Mouse (Mus musculus) ES-Bruce4 (cell line): ENCODE data around the gene Siah1b. TPM values are rescaled to one million over a fixed set of nuclear protein-coding genes. Genes with fewer than 3 reads are reported as not detected.
A peak's percentile ranks its signal among the peaks of the same experiment; 100 is the strongest.

Source experiments
- H3K27ac ChIP-seq: 2 replicates; pipeline ENCODE4 v1.5.1; 2012; ENCODE audit warnings: low read length, inconsistent platforms; ENCODE audit not compliant: insufficient read depth
- H3K27me3 ChIP-seq: 2 replicates; pipeline ENCODE4 v1.6.1; 2012; ENCODE audit warnings: mild to moderate bottlenecking, low read length, inconsistent platforms; ENCODE audit not compliant: control insufficient read depth, poor library complexity, insufficient read depth, severe bottlenecking
- H3K36me3 ChIP-seq: 2 replicates; pipeline ENCODE4 v1.6.1; 2012; ENCODE audit warnings: inconsistent platforms, mild to moderate bottlenecking, low read length, moderate library complexity; ENCODE audit not compliant: control insufficient read depth, poor library complexity, insufficient read depth, severe bottlenecking
- H3K4me1 ChIP-seq: one replicate; pipeline ENCODE4 v1.8.1; 2011; ENCODE audit warnings: low read length; ENCODE audit not compliant: control insufficient read depth, insufficient read depth
- H3K4me3 ChIP-seq: 2 replicates; pipeline ENCODE4 v1.5.1; 2011; ENCODE audit warnings: low read depth, mild to moderate bottlenecking, low read length
- H3K9ac ChIP-seq: 2 replicates; pipeline ENCODE4 v1.6.1; 2012; ENCODE audit warnings: low read depth, mild to moderate bottlenecking, inconsistent platforms; ENCODE audit not compliant: poor library complexity, severe bottlenecking
- H3K9me3 ChIP-seq: replicated peaks from 2 replicates; pipeline ENCODE4 v1.6.1; 2012; ENCODE audit warnings: mild to moderate bottlenecking, low read length, inconsistent platforms; ENCODE audit not compliant: control insufficient read depth, poor library complexity, insufficient read depth, severe bottlenecking
- CTCF ChIP-seq: IDR thresholded peaks from one replicate; pipeline ENCODE4 v1.8.1; 2011; ENCODE audit warnings: low read depth, low read length
- EP300 ChIP-seq: IDR thresholded peaks from 2 replicates; pipeline ENCODE4 v1.6.1; 2011; ENCODE audit warnings: low read depth, low read length; ENCODE audit not compliant: insufficient read depth
- POLR2A ChIP-seq: IDR thresholded peaks from one replicate; pipeline ENCODE4 v1.8.1; 2011; ENCODE audit warnings: low read length; ENCODE audit not compliant: insufficient read depth
- polyA plus RNA-seq: library from polyadenylated mRNA; stranded (reverse); fragments of >200 nt; gene quantifications from 2 replicates; pipeline ENCODE4 v1.2.4, GENCODE M21; 2011; ENCODE audit warnings: low read depth; ENCODE audit not compliant: missing spikeins, insufficient read depth, insufficient read length

The Siah1b gene
- polyA plus RNA-seq: 26.2 and 26.4 TPM in 2 replicates

GRCm38 (mm10) chrX:164076040-164076775 lies at the start of gene Siah1b:
Siah1b (minus strand) TSS chrX:164076493.
- no peaks in the 10 kb centered on the region for H3K27me3 ChIP-seq
- TF ChIP-seq EP300: no peak
- no peak for TF ChIP-seq CTCF
- no peak for TF ChIP-seq POLR2A
- peak within 1 kb of the TSS; percentile 79 for H3K9ac ChIP-seq
- peak within 1 kb of the TSS; percentile 74 for H3K27ac ChIP-seq
- no peaks in the 10 kb centered on the region for H3K4me1 ChIP-seq
- peaks cover 19% of the 10 kb centered on the region for H3K36me3 ChIP-seq
- H3K9me3 ChIP-seq: no peaks in the 10 kb centered on the region
- peak within 1 kb of the TSS; percentile 95 for H3K4me3 ChIP-seq

GRCm38 (mm10) chrX:164123942-164124341 lies 47.6 kb upstream of the Siah1b start:
- H3K27me3 ChIP-seq: no peaks in the 10 kb centered on the region

GRCm38 (mm10) chrX:164113744-164114143 lies 37.5 kb upstream of the Siah1b start:
- no peaks in the 10 kb centered on the region for H3K9me3 ChIP-seq
- H3K4me1 ChIP-seq: no peaks in the 10 kb centered on the region
- H3K4me3 ChIP-seq: no peak overlapping the region
- no peak overlapping the region for H3K9ac ChIP-seq
- H3K27ac ChIP-seq: no peak overlapping the region
- TF ChIP-seq EP300 (no peak), POLR2A (no peak)
- no peaks in the 10 kb centered on the region for H3K36me3 ChIP-seq
- H3K27me3 ChIP-seq: no peaks in the 10 kb centered on the region

More at GRCm38 (mm10) chrX:164123942-164124341, 47.6 kb upstream of the Siah1b start:
- no peaks in the 10 kb centered on the region for H3K4me1 ChIP-seq
- H3K9me3 ChIP-seq: no peaks in the 10 kb centered on the region
- no peak overlapping the region for H3K9ac ChIP-seq
- no peaks in the 10 kb centered on the region for H3K36me3 ChIP-seq
- H3K27ac ChIP-seq: no peak overlapping the region
- H3K4me3 ChIP-seq: no peak overlapping the region
- no peak for TF ChIP-seq POLR2A
- TF ChIP-seq EP300: no peak
- no peak for TF ChIP-seq CTCF

GRCm38 (mm10) chrX:164111146-164111545 lies 34.9 kb upstream of the Siah1b start:
- H3K36me3 ChIP-seq: no peaks in the 10 kb centered on the region
- H3K4me3 ChIP-seq: no peak overlapping the region
- H3K27me3 ChIP-seq: no peaks in the 10 kb centered on the region
- H3K9ac ChIP-seq: no peak overlapping the region
- H3K4me1 ChIP-seq: no peaks in the 10 kb centered on the region
- no peak overlapping the region for H3K27ac ChIP-seq
- TF ChIP-seq POLR2A (no peak), CTCF (no peak), EP300 (no peak)
- no peaks in the 10 kb centered on the region for H3K9me3 ChIP-seq

- TF ChIP-seq EP300: no peak
- TF ChIP-seq CTCF: no peak
- no peak for TF ChIP-seq POLR2A
Observed at GRCm38 (mm10) chrX:164102656-164103055, 26.4 kb upstream of the Siah1b start.

GRCm38 (mm10) chrX:164102198-164102597 lies 25.9 kb upstream of the Siah1b start:
- H3K27ac ChIP-seq: no peak overlapping the region
- H3K27me3 ChIP-seq: no peaks in the 10 kb centered on the region
- no peaks in the 10 kb centered on the region for H3K4me1 ChIP-seq
- H3K4me3 ChIP-seq: no peak overlapping the region
- H3K9ac ChIP-seq: no peak overlapping the region
- TF ChIP-seq EP300: no peak
- TF ChIP-seq POLR2A: no peak
- TF ChIP-seq CTCF: no peak
- H3K9me3 ChIP-seq: no peaks in the 10 kb centered on the region
- no peaks in the 10 kb centered on the region for H3K36me3 ChIP-seq

More at GRCm38 (mm10) chrX:164102656-164103055, 26.4 kb upstream of the Siah1b start:
- Histone ChIP-seq H3K4me3 (no peak overlapping the region), H3K9me3 (no peaks in the 10 kb centered on the region), H3K27me3 (no peaks in the 10 kb centered on the region), H3K4me1 (no peaks in the 10 kb centered on the region), H3K36me3 (no peaks in the 10 kb centered on the region), H3K27ac (no peak overlapping the region), H3K9ac (no peak overlapping the region)
